Mouse (Mus musculus): ENCODE data around the gene Gm21983.

Gene Gm21983

DNA sequence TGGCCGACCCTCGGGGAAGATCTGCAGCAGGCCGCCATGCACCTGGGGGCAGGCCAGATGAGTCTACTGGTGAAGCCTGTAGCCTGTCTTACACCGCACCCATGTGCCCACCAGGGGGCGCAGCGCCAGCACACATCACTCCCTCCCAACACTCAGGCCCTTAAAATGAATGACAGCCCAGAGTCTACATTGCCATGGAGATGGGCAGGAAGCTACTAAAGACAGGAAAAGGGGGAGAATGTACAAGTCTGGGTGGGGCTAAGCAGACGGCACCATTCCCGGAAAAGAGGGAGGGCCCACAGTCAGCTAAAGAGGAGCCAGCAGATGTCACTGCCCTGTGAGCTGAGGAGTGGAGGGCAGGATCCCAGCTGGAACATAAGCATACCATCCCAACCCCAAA is 21.0 kb downstream of the Gm21983 start:
- peak; percentile 69 for DNase-seq (ENCODE audit: low read depth)

DNA sequence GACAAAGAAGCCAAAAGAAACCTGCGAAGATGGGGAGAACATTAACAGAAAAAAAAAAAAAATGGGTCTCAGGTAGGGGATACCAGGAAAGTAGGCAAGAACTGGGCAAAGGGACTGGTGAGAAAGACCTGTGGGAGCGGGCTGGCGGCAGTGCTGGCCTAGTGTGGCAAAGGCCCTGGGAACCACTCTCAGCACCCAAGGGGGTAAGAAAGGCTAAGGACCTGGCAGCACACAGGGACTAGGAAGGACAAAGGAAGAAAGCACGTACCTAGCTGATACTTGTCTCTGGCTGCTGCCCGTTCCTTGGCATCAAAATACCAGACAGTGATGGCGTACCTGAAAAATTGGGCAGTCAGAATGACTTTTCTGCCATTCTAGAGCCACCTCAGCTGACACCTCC is 21.6 kb downstream of the Gm21983 start:
- DNase-seq (ENCODE audit: low read depth): no peak

GRCm38 (mm10) chr7:27158171-27158570 is 22.7 kb downstream of the Gm21983 start:
- no peak for DNase-seq (ENCODE audit: low read depth)

DNA sequence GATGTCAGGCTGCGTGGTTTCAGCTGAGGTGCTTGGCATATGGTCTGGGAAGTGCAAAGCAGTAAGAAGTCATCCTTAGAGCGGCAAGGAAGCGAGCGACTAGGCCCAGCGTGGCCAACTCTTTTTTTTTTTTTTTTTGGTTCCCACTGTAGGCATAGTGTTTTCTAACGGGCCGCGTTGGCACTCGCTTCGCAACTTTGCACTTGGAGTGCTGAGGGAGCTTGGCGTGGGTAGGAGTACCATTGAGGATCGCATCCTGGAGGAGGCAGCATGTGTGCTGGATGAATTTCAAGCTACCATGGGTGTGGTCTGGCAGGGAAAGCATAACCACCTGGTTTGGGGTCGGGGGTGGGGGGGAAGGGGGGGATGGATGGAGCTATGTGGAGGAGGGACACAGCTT is 24.9 kb downstream of the Gm21983 start:
- DNase-seq (ENCODE audit: low read depth): no peak

DNA sequence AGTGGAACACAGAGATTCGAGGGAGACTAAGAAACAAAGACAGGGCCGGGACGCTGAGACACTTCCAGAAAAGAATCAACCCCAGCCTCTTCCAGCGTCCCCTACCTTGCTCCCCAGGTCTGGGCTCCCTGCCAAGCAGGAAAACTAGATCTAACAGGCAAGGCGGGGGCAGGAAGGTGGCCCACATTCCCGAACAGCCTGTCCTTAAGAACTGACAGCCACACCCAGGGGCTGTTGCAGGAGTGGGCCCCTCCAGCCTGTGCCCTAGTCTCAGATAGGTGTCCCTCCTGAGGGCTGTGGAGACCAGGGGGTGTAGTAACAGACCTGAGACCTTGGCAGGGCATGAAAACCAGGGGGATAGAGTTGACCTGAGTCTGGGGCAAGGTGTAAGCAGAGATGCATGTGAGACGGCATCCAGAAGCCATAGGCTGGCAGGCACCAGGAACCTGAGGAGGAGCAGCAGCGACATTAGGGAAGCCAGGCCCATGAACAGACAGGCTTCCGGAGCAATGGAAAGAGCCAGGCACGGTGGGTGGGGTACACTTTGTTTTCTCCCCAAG is 27.6 kb downstream of the Gm21983 start, which contains the start of gene Cyp2t4:
Cyp2t4 (plus strand) TSS at position 510 of the 560 bp plus-strand sequence.
- DNase-seq (ENCODE audit: low read depth): no peak

DNA sequence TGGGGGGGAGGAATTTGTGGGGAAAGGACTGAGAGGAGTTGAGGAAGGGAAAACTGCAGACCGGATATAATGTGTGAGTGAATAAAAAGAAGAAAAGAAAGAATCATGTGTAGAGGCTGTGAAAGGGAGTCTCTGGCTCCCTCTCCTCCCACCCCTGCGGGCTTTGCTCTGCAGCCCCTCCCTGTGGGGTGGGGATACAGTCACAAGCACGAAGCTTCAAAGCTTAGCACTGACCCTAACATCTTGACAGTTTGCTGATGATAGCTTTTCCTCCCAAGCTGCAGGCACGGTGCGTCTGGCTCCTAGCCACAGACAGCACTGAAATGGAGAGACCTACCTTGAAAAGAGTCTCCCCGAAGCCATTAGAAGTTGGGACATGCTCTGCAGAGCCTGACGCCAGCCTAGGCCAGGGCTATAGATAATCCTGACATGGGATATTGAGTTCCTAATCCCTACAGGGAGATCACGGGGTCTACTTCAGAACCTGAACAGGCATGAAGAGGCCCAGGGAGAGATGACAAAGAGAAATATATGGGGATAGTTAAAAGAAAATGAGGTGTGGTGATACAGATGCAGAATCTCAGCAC is 44.4 kb downstream of the Gm21983 start:
- DNase-seq (ENCODE audit: low read depth): no peak

DNA sequence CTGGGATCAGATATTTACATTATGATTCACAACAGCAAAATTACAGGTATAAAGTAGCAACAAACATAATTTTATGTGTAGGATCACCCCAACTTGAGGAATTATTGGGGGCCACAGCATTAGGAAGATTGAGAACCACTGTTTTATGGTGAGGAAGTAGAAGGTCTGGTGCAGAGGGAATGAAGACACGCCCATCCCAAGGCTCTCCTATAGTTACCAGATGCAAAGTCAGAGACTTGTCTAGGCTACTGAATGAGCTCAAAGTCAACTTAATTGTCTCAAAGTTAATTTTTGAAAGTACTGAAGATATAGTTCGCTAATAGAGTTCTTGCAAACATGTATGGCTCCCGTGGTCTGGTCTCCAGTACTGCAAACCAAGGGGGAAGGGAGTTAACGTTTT is 47.1 kb downstream of the Gm21983 start:
- no peak for DNase-seq (ENCODE audit: low read depth)

DNA sequence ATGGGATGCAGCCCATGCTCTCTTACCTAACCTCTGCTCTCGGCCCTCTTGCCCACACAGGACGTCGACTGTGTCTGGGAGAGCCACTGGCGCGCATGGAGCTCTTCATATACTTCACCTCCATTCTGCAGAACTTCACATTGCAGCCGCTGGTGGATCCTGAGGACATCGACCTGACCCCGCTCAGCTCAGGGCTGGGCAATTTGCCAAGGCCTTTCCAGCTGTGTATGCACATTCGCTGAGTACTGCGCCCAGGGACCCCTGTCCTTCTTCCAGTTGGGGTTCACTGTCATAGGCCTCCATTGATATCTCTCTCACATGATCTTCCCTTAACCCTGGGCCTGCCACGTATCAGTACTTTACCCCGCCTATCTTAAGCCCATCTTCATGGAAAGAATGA is 47.7 kb downstream of the Gm21983 start:
- no peak for DNase-seq (ENCODE audit: low read depth)

GRCm38 (mm10) chr7:27132588-27132987 is 48.3 kb downstream of the Gm21983 start:
- DNase-seq (ENCODE audit: low read depth): peak; percentile 51

DNA sequence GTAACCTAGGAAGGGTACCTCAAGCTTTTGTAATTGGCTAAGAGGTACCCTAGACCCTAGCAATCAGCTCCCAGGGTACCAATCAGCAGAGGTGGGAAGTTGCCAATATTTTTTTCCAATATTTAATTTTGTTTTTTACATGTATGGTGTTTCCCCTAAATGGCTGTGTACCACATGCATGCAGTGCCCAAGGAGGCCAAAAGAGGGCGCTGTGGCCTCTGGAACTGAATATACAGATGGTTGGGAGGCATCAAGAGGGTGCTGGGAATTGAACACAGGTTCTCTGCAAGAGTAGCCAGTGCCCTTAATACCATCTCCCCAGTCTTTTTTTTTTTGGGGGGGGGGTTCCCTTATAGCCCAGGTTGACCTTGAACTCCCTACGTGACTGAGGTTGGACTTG is 49.5 kb downstream of the Gm21983 start:
- DNase-seq (ENCODE audit: low read depth): no peak

- DNase-seq (ENCODE audit: low read depth): no peak
Measured at GRCm38 (mm10) chr7:27130521-27131370, 50.1 kb downstream of the Gm21983 start.

GRCm38 (mm10) chr7:27129811-27130210 is 51.1 kb downstream of the Gm21983 start:
- no peak for DNase-seq (ENCODE audit: low read depth)

GRCm38 (mm10) chr7:27128946-27129345 is 51.9 kb downstream of the Gm21983 start:
- DNase-seq (ENCODE audit: low read depth): no peak

DNA sequence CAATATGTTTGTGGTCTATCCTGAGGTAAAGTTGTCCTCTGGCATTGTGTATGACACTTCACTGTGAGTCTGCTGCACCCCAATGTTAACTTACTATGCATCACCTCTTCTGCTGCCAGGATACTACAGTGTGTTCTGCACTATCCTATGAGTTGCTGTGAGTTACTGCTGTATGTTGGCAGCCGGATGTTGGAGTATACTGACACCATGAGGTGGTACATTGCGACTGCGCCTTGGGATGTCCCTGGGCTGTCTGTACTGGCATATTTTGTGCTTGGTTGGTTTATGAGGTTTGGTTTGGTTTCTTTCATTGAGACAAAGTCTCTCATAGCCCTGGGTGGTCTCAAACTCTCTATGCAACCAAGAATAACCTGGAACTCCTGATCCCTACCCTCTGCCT is 52.7 kb downstream of the Gm21983 start:
- DNase-seq (ENCODE audit: low read depth): no peak

GRCm38 (mm10) chr7:27124969-27125368 is 55.9 kb downstream of the Gm21983 start:
- no peak for DNase-seq (ENCODE audit: low read depth)

DNA sequence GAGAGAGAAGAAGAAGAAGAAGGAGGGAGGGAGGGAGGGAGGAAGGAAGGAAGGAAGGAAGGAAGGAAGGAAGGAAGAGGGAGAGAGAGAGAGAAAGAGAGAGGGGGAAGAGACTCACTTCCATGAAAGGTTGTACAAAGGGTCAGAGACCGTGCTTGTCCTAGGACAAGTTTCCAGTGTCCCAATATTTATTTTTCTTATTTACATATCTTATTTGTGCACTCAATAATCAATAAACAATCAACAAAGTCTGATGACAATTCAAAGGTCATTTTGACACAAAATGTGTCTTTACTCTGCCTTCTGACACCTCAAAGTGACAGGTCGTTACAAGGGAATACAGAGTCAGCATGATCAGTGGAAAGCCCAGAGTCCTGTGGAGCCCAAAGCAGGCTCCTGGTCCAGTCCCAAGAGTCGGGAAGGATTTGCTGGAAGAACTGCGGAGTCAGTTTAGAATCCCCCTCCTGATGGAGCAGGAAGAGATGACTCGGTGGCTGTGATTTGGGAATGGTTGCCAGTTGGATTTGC is 56.5 kb downstream of the Gm21983 start:
- DNase-seq (ENCODE audit: low read depth): no peak

DNA sequence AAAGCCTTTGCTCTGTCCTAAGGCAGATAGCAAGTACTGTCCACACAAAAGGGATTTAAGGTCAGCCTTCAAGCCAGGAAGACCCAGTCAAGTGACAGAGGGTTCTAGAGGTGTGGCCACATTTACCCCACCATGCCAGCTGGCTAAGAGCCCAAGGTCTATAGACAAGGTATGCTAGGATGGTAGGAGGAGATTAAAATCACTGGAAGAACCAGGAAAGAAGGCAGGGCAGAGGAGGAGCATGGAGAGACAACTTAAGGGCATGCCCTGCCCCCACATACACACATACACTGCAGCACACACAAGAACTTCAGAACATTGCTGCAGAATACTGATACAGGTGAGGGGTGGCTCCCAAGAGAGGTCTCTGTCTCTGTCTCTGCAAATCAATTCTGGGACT is 61.2 kb downstream of the Gm21983 start, which contains the start of gene Cyp2f2:
Cyp2f2 (plus strand) TSS at position 234 of the 400 bp plus-strand sequence.
- no peak for DNase-seq (ENCODE audit: low read depth)

Data from c-Kit-positive CD71-positive TER-119-negative erythroid progenitor cells, embryonic 14.5 days (primary cell).